Mouse (Mus musculus): ENCODE measurements at regions not wholly inside any gene's neighbourhood (a gene's known extent, or its start where the extent isn't known, plus 50 kb on each side); places are given as distances from the start of the nearest gene placed in this dataset.

- TF ChIP-seq CTCF (IDR thresholded peaks at IDR 0.05; ENCODE audit: control insufficient read depth, insufficient read depth, insufficient read length) (no peak), USF1 (IDR thresholded peaks at IDR 0.05; ENCODE audit: low read depth) (no peak), MAX (IDR thresholded peaks at IDR 0.05) (no peak), FOSL1 (IDR thresholded peaks at IDR 0.05; ENCODE audit: insufficient read depth, low read length, poor library complexity, severe bottlenecking) (no peak)
Measured at GRCm38 (mm10) chr13:59242671-59243070, 342.4 kb downstream of the Agtpbp1 start.

Measured in C2C12 (cell line).